Mouse (Mus musculus) small intestine, adult 2 months (tissue): ENCODE data around the gene Tac4. TPM values are rescaled to one million over a fixed set of nuclear protein-coding genes. Genes with fewer than 3 reads are reported as not detected.
A peak's percentile ranks its signal among the peaks of the same experiment; 100 is the strongest.

Experiments
- H3K27ac ChIP-seq: fragments of 200-500 bp; 2 replicates; pipeline ENCODE4 v1.5.1; 2012; ENCODE audit warnings: low read depth, low read length, control low read depth, inconsistent platforms; ENCODE audit not compliant: insufficient read depth
- H3K27me3 ChIP-seq: fragments of 200-500 bp; 2 replicates; pipeline ENCODE4 v1.6.1; 2012; ENCODE audit warnings: mild to moderate bottlenecking, moderate library complexity, low read length, inconsistent platforms; ENCODE audit not compliant: control insufficient read depth, insufficient read depth
- H3K36me3 ChIP-seq: fragments of 200-500 bp; 2 replicates; pipeline ENCODE4 v1.6.1; 2012; ENCODE audit warnings: mild to moderate bottlenecking, low read length, control low read depth, inconsistent platforms; ENCODE audit not compliant: control insufficient read depth, insufficient read depth
- H3K4me1 ChIP-seq: fragments of 200-500 bp; 2 replicates; pipeline ENCODE4 v1.6.1; 2012; ENCODE audit warnings: low read length, inconsistent platforms, mixed read lengths; ENCODE audit not compliant: control insufficient read depth, insufficient read depth, insufficient read length
- H3K4me3 ChIP-seq: fragments of 200-500 bp; 2 replicates; pipeline ENCODE4 v1.5.1; 2012; ENCODE audit warnings: low read depth, mild to moderate bottlenecking, control low read depth, inconsistent platforms, low read length, moderate library complexity
- CTCF ChIP-seq: fragments of 200-500 bp; IDR thresholded peaks from 2 replicates; pipeline ENCODE4 v1.5.1; 2012; ENCODE audit warnings: low read depth, mild to moderate bottlenecking, control low read depth, inconsistent platforms, low read length, moderate library complexity, mixed read lengths; ENCODE audit not compliant: insufficient replicate concordance, insufficient read length; ENCODE audit errors: extremely low read depth
- POLR2A ChIP-seq: fragments of 200-500 bp; IDR thresholded peaks from 2 replicates; pipeline ENCODE4 v1.6.1; 2012; ENCODE audit warnings: low read depth, mild to moderate bottlenecking, control low read depth, inconsistent platforms, low read length, moderate library complexity
- WGBS: fragments of 180-500 bp; shearing (Covaris S2); methylation state at CpG from one replicate; pipeline ENCODE4 v1.1.7; 2018; 5-methylcytosine and 5-hydroxymethylcytosine counted together
- polyA plus RNA-seq: library from polyadenylated mRNA; depleted of rRNA; stranded (reverse); fragments of >200 nt; gene quantifications from 2 replicates; pipeline ENCODE4 v1.2.3, GENCODE M21; 2012

The Tac4 gene
- polyA plus RNA-seq, 1 experiment, result 0.24 TPM

DNA sequence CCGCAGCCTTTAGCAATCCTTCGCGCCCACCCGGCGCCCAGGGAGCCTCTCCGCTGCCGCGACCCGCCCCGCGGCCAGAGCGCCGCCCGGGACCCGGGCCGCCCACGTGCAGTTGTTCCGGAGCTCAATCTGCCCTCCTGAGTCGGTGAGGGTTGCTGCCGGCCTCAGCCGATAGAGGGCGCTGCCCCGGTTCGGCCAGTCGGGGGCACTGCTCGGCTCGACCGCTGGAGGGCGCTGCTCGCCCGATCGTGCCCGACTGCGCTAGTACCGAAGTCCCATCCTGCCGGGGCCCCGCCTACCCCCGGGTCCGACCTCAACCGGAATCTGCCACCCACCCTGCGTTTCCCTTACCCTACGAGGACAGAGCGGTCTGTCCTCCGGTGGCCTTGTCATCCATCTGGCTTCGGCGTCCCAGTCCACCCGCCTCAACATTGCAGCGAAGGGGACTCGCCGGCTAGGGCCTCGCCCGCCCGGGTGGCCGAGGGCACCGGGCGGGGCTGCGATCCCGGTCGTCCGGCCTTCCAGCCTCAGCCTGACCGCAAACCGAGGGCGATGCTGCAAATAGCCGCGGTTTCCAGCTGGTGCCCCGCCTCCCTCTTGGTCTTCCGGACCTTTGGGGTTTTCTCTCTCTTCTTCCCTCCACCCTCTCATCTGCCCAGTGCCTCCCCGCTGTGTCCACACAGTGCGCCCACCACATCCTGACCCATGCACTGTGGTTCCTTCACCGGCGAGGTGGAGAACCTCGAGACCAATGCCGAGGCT lies 2.1 kb upstream of the Tac4 start:
- H3K27ac ChIP-seq, result peak overlapping the region; percentile 76
- WGBS, result under 1% methylated on average over 73 of the region's 73 CpGs
- peak overlapping the region; percentile 74 for H3K4me3 ChIP-seq
- H3K27me3 ChIP-seq, result no peaks in the 10 kb centered on the region
- H3K4me1 ChIP-seq, result no peaks in the 10 kb centered on the region
- no peak for TF ChIP-seq POLR2A
- TF ChIP-seq CTCF, result peak; percentile 100
- H3K36me3 ChIP-seq, result no peaks in the 10 kb centered on the region

GRCm38 (mm10) chr11:95263816-95264454 lies 2.6 kb downstream of the Tac4 start:
- H3K4me3 ChIP-seq, result no peak overlapping the region
- no peak for TF ChIP-seq POLR2A
- no peak for TF ChIP-seq CTCF
- WGBS, result 64% methylated on average over 11 of the region's 11 CpGs
- H3K27me3 ChIP-seq, result no peaks in the 10 kb centered on the region
- peaks cover 5% of the 10 kb centered on the region for H3K4me1 ChIP-seq
- 0 out of 2 replicates have a peak, but pooled peaks cover 4% of the 10 kb centered on the region for H3K36me3 ChIP-seq
- peak overlapping the region; percentile 77 for H3K27ac ChIP-seq

GRCm38 (mm10) chr11:95264455-95265013 lies 3.2 kb downstream of the Tac4 start:
- Histone ChIP-seq H3K36me3 (0 out of 2 replicates have a peak, but pooled peaks cover 4% of the 10 kb centered on the region), H3K4me3 (no peak overlapping the region), H3K27me3 (no peaks in the 10 kb centered on the region), H3K4me1 (peaks cover 5% of the 10 kb centered on the region), H3K27ac (peak overlapping the region; percentile 77)
- TF ChIP-seq CTCF, result no peak
- TF ChIP-seq POLR2A, result no peak
- 73% methylated on average over 4 of the region's 4 CpGs for WGBS

- Histone ChIP-seq H3K36me3 (peaks cover 17% of the 10 kb centered on the region), H3K27ac (no peak overlapping the region), H3K4me1 (peaks cover 5% of the 10 kb centered on the region), H3K27me3 (no peaks in the 10 kb centered on the region), H3K4me3 (no peak overlapping the region)
- TF ChIP-seq CTCF (no peak), POLR2A (no peak)
- 43% methylated on average over 6 of the region's 6 CpGs for WGBS
Observed at GRCm38 (mm10) chr11:95266540-95267245, 5.4 kb downstream of the Tac4 start.

DNA sequence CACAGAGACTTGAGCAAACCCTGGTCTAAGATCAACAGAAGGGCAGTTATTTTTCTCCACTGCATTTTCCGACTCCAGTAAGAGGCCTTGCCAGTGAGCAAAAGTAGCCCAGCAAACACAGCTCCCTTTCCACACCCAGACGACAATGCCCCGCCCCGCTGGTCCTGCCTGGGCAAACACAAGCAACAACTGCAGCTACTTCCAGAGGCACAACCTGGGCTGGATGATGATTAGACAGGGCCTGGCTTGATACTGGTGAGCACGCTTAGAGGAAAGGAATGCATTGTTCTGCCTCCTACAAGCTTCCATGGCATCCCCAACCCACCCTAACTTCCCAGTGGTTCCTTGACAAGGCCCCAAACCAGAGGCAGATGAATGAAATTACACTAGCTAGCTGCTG lies 12.3 kb downstream of the Tac4 start:
- H3K36me3 ChIP-seq, result peaks cover 76% of the 10 kb centered on the region
- TF ChIP-seq POLR2A, result no peak
- no peak for TF ChIP-seq CTCF
- WGBS, result 69% methylated on average over 5 of the region's 5 CpGs
- no peaks in the 10 kb centered on the region for H3K27me3 ChIP-seq
- H3K4me1 ChIP-seq, result no peaks in the 10 kb centered on the region
- H3K27ac ChIP-seq, result no peak overlapping the region
- H3K4me3 ChIP-seq, result no peak overlapping the region

DNA sequence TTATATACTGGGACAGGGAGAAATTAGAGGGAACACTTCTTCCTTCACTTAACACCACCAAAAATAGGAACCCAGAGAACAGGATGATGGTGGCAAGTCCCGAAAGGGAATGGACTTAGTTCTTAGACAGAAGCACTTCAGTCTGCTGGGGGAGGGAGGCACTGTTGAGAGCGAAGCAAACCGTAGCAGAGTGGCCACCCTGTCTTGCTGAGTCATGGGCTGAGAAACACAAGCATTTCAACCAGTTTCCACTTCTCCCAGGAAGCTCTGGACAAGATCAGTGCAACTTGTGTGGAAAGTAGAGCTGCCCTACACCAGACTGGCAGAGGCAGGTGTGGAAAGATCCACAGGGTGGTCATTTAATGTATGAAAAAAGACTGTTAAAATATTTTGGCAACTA lies 13.3 kb downstream of the Tac4 start:
- no peak overlapping the region for H3K4me3 ChIP-seq
- 72% methylated on average over 3 of the region's 3 CpGs for WGBS
- H3K27ac ChIP-seq, result no peak overlapping the region
- no peaks in the 10 kb centered on the region for H3K4me1 ChIP-seq
- H3K27me3 ChIP-seq, result no peaks in the 10 kb centered on the region
- TF ChIP-seq CTCF, result no peak
- no peak for TF ChIP-seq POLR2A
- peaks cover 80% of the 10 kb centered on the region for H3K36me3 ChIP-seq

DNA sequence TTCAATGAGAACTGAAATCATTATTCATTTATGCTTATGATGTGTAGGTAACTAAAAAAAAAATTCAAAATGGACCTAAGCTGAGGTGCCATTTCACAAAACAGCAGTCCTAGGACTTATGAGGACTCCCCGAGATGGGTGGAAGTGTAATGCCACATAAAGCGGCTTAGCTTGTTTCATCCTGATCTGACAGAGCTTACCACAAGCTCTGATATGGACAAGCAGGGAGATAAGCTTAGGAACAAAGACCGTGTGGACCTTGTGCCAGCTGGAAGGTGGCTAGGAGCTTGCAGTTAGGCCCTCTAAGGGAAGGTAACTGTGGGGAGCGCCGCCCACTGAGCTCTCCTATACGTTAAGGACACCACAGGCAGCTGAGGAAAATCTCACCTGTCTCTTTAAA lies 14.7 kb downstream of the Tac4 start:
- no peak overlapping the region for H3K27ac ChIP-seq
- peaks cover 86% of the 10 kb centered on the region for H3K36me3 ChIP-seq
- TF ChIP-seq CTCF, result no peak
- TF ChIP-seq POLR2A, result no peak
- no peaks in the 10 kb centered on the region for H3K4me1 ChIP-seq
- H3K4me3 ChIP-seq, result no peak overlapping the region
- no peaks in the 10 kb centered on the region for H3K27me3 ChIP-seq
- 75% methylated on average over 6 of the region's 6 CpGs for WGBS
